In genomic region chr14:8249206-8249605, GRCm38 (mm10) we compare ENCODE assay signal across 29 mouse cellular contexts. TPM values are rescaled to one million over a fixed set of nuclear protein-coding genes. Genes with fewer than 3 reads are reported as not detected.
"Had no signal": no experiment of that assay in that cellular context is flagged by ENCODE, and none has a peak within 500 bp of the region (broad histone marks: within the 10 kb centered on the region; RNA-seq: fewer than 3 reads in every experiment).

No protein-coding gene starts in this region.

- H3K4me1 ChIP-seq: embryonic facial prominence, embryonic 12.5 days; embryonic facial prominence, embryonic 13.5 days; embryonic facial prominence, embryonic 15.5 days; forebrain, embryonic 10.5 days; forebrain, embryonic 12.5 days; forebrain, embryonic 13.5 days; forebrain, embryonic 15.5 days had no signal

- H3K9ac ChIP-seq: embryonic facial prominence, embryonic 12.5 days; embryonic facial prominence, embryonic 13.5 days; embryonic facial prominence, embryonic 15.5 days; forebrain, embryonic 12.5 days; forebrain, embryonic 13.5 days; forebrain, embryonic 15.5 days; forebrain, postnatal 0 days had no signal

- ATAC-seq: forebrain, embryonic 13.5 days; forebrain, embryonic 14.5 days; forebrain, embryonic 15.5 days; forebrain, embryonic 16.5 days; forebrain, postnatal 0 days had no signal

- H3K27ac ChIP-seq: embryonic facial prominence, embryonic 10.5 days; embryonic facial prominence, embryonic 12.5 days; embryonic facial prominence, embryonic 13.5 days; embryonic facial prominence, embryonic 15.5 days; forebrain, embryonic 10.5 days; forebrain, embryonic 12.5 days; forebrain, embryonic 13.5 days; forebrain, embryonic 15.5 days; gastrocnemius, adult 2 months; heart, adult 2 months had no signal

- H3K4me3 ChIP-seq: embryonic facial prominence, embryonic 10.5 days; embryonic facial prominence, embryonic 12.5 days; embryonic facial prominence, embryonic 13.5 days; embryonic facial prominence, embryonic 15.5 days; erythroblast, embryonic 14.5 days; forebrain, embryonic 10.5 days; forebrain, embryonic 12.5 days; forebrain, embryonic 13.5 days; forebrain, embryonic 15.5 days; gastrocnemius, adult 2 months; heart, adult 2 months had no signal

- H3K4me2 ChIP-seq: embryonic facial prominence, embryonic 12.5 days; embryonic facial prominence, embryonic 13.5 days; embryonic facial prominence, embryonic 15.5 days; forebrain, embryonic 12.5 days; forebrain, embryonic 13.5 days; forebrain, embryonic 15.5 days had no signal

- H3K27me3 ChIP-seq: embryonic facial prominence, embryonic 12.5 days; embryonic facial prominence, embryonic 13.5 days; forebrain, embryonic 12.5 days; forebrain, embryonic 13.5 days; forebrain, embryonic 15.5 days had no signal

- H3K36me3 ChIP-seq: embryonic facial prominence, embryonic 10.5 days; embryonic facial prominence, embryonic 12.5 days; embryonic facial prominence, embryonic 13.5 days; embryonic facial prominence, embryonic 15.5 days; forebrain, embryonic 10.5 days; forebrain, embryonic 12.5 days; forebrain, embryonic 15.5 days had no signal

- DNase-seq: cerebellum, adult 8-10 months; cerebellum, adult 9-10 months; cerebellum, adult 9-11 months; cerebellum, postnatal 10 days; cerebellum, postnatal 14 days; cerebellum, postnatal 25 days; cerebellum, postnatal 36 days; embryo, embryonic 11 days; forebrain, postnatal 0 days; gastrocnemius, adult 2 months; gastrocnemius, postnatal 10 days; gastrocnemius, postnatal 14 days; gastrocnemius, postnatal 25 days; gastrocnemius, postnatal 36 days; heart, adult 18-20 months; heart, adult 2 months had no signal

- H3K9me3 ChIP-seq: embryonic facial prominence, embryonic 10.5 days; embryonic facial prominence, embryonic 12.5 days; embryonic facial prominence, embryonic 13.5 days; embryonic facial prominence, embryonic 15.5 days; forebrain, embryonic 10.5 days; forebrain, embryonic 12.5 days; forebrain, embryonic 13.5 days; forebrain, embryonic 15.5 days had no signal

RNA-seq across cellular contexts. Expression of gene Acox2, which starts 9.9 kb away (rescaled TPM):
- polyA plus RNA-seq: embryonic facial prominence, embryonic 10.5 days; embryonic facial prominence, embryonic 11.5 days; embryonic facial prominence, embryonic 12.5 days; embryonic facial prominence, embryonic 13.5 days; erythroblast, embryonic 14.5 days; forebrain, embryonic 10.5 days; forebrain, embryonic 11.5 days; forebrain, embryonic 12.5 days; forebrain, embryonic 13.5 days; forebrain, embryonic 14.5 days; forebrain, embryonic 15.5 days had no signal
